Mouse (Mus musculus): ENCODE results near the gene Agfg2.

Agfg2 gene

GRCm38 (mm10) chr5:137609292-137609691 lies 75.2 kb downstream of the Agfg2 start:
- TF ChIP-seq GATA4 (IDR thresholded peaks at IDR 0.05; ENCODE audit: insufficient replicate concordance, low read length): no peak

GRCm38 (mm10) chr5:137608654-137609190 lies 75.8 kb downstream of the Agfg2 start:
- no peak for TF ChIP-seq GATA4 (IDR thresholded peaks at IDR 0.05; ENCODE audit: insufficient replicate concordance, low read length)

DNA sequence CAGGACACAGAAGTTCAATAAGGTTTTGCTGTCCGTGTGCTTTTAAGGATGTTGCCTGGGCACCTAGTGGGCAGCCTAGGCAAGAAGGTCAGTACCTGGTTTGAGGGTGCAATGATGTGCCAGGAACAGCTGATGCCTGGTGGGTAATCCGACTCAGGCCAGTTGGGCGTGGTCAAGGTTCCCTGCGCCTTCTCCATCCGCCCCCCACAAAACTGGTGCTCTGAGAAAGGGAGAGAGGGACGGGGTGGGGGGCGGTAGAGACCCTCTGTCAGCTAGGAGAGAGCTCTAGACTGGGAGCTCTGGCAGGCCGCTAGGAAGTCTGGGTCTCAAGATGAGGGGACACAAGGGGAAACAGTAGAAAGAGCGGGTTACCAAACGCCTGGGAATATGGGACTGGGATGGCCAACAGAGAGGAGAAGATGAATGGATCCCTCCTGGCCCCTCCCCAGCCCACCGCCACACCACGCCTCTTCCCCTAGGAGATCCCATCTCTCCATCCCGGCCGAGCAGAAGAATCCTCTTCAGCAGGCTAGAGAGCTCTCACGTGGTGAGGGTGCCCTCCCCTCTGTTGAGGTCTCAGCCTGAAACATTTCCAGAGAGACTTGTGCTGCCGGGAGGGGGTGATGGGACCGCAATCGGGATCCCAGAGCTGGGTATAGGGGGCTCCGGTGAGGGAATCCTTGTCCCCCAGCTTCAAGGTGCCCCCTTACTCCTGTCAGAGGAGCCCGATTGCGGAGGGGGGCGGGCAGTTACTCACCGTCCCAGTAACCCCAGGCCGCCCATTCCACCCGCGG lies 76.5 kb downstream of the Agfg2 start:
- TF ChIP-seq GATA4 (IDR thresholded peaks at IDR 0.05; ENCODE audit: insufficient replicate concordance, low read length): no peak

DNA sequence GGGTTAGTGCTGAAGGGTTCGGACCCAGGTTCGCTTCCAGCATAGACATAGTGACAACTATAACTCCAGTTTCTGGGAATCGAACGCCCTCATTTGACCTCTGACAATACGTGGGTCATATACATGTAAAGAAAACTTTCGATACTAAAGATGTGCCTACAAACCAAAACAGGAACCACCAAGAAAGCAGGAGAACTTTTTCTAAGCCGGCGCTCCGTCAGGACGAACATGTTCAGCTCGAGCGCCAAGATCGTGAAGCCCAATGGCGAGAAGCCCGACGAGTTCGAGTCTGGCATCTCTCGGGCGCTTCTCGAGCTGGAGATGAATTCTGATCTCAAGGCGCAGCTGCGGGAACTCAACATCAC lies 83.2 kb downstream of the Agfg2 start:
- TF ChIP-seq GATA4 (IDR thresholded peaks at IDR 0.05; ENCODE audit: insufficient replicate concordance, low read length): no peak

DNA sequence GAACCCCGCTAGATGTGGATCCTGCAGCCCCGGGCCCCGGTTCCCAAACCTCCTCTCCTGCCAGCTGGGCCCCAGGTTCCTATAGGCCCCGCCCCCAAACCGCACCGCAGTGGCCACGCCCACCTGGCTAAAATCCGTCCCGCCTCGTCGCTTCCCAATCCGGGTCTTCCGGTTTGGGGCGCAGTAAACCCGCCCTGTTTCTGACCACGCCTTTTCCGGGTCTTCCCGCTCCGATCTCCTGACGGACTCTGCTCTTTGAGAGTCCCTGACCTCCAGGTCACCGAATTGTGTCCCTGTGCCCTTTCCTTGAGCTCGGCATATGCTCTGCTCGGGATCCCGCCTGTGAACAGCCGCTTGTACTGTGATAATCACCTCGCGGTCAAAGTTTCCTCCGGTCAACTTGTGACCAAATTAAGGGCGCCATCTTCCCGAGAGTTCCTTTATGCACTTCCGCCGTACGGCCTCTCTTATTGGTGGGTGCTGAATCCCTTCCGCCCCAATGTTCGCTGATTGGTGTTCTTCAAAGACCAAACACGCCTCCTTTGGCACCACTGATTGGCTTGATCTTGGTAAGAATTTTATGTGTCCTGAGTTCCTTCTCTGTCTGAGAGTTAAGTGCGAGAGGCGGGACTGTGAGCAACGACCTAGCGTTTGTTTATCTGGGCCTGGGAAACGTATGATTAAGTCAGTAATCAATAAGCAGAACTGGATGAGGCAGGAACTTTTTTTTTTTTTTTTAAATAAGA lies 83.7 kb downstream of the Agfg2 start, which contains the start of gene Mospd3:
TSS of gene Mospd3 (minus strand) at position 440 of the 746 bp plus-strand sequence.
- no peak for TF ChIP-seq GATA4 (IDR thresholded peaks at IDR 0.05; ENCODE audit: insufficient replicate concordance, low read length)

Data from liver, adult (tissue).